Mouse (Mus musculus): ENCODE measurements around the gene Acot3.

The Acot3 gene

GRCm38 (mm10) chr12:84101493-84101845, 49.5 kb downstream of the Acot3 start:
- no peak for DNase-seq

- no peak for DNase-seq
Observed at GRCm38 (mm10) chr12:84107012-84107411, 55.1 kb downstream of the Acot3 start.

DNA sequence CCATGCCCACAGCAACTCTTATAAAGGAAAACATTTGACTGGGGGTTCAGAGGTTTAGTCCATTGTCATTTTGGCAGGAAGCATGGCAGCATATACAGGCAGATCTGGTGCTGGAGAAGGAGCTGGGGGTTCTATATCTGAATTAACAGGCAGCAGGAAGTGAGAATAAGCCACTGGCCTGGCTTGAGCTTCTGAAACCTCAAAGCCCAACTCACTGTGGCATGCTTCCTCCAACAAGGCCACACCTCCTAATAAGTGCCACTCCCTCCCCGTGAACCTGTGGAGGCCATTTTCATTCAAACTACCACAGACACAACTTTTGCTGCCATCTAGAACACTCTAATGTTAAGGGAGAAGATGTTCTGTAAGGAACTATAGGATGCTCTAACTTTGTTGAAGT, 55.7 kb downstream of the Acot3 start:
- no peak for DNase-seq

GRCm38 (mm10) chr12:84109924-84110323, 58.0 kb downstream of the Acot3 start:
- no peak for DNase-seq
